Mouse (Mus musculus): ENCODE results near the gene Axl. TPM values are rescaled to one million over a fixed set of nuclear protein-coding genes. Genes with fewer than 3 reads are reported as not detected.
A peak's percentile ranks its signal among the peaks of the same experiment; 100 is the strongest.

Axl gene
- 100 to 1,000 TPM in 2 of 26 experiments, 10 to 100 TPM in 24; 16.6 to 141 (median 50.7) TPM for total RNA-seq (2018; cell fraction: chromatin; rRNA removed)
- 100 to 1,000 TPM in 8 of 26 experiments, 10 to 100 TPM in 18; 37.8 to 153 (median 73.1) TPM for total RNA-seq (2018; cell fraction: cytosol; rRNA removed)
- 100 to 1,000 TPM in 21 of 26 experiments, 10 to 100 TPM in 5; 57.2 to 345 (median 142) TPM for total RNA-seq (2018; cell fraction: nucleus; rRNA removed)
- polyA plus RNA-seq (2018): 47.8 to 96.5 TPM (median 55.0 TPM) in 3 replicates

DNA sequence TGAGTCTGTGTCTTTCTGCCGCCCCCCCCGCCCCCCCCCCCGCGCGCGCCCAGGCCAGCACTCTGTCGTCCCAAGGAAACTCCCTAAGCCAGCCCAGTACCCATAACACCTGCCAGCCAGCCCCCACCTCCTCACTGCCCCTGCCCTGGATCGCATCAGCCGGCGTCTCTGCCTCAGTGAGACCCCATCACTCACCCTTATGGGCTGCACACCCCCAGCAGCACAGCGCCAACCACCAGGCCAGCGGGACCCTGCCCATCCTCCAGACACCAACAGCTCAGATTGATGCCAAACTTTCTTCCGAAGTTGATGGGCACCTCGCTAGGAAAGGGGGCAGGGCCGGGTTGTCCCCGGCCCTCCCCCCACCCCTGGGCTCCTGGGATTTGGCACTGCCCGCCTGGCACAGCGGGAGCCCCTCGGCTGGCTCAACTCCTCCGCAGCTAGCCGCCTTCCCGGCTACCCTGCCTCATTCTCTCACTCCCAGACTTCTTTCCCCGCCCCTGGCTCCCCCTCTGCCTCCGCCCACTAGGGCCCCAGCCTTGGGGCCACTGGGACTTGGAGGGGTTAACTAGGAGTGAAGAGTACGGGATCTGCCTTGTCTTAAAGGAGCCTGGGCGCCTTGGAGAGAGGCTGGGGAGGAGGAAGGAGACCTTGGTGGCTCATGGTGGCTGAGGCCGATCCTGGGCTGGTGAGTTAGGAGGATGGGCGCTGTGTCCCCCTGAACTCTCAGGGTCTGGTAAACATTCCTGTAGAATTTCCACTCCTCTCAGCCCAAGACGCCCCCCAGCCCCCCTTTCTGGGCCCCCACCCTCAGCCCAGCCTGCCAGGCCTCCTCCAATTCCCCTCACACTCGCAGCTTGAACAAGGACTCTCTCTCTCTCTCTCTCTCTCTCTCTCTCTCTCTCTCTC lies at the start of gene Axl:
Gene Axl, minus strand, starts transcription at position 486 of the 909 bp plus-strand sequence.
- 21% methylated on average over 22 of the region's 30 CpGs for WGBS (ENCODE audit: missing documents)
- H3K79me2 ChIP-seq (ENCODE audit: inconsistent target): peaks cover 18% of the 10 kb centered on the region; the same call in 1 of the 2 replicates
- peak within 1 kb of the TSS; percentile 7; the same call in 1 of the 2 replicates for H3K4me3 ChIP-seq (ENCODE audit: inconsistent target)
- no peaks in the 10 kb centered on the region for H3K36me3 ChIP-seq (ENCODE audit: inconsistent target)
- no peak within 1 kb of the TSS for H3K27ac ChIP-seq

DNA sequence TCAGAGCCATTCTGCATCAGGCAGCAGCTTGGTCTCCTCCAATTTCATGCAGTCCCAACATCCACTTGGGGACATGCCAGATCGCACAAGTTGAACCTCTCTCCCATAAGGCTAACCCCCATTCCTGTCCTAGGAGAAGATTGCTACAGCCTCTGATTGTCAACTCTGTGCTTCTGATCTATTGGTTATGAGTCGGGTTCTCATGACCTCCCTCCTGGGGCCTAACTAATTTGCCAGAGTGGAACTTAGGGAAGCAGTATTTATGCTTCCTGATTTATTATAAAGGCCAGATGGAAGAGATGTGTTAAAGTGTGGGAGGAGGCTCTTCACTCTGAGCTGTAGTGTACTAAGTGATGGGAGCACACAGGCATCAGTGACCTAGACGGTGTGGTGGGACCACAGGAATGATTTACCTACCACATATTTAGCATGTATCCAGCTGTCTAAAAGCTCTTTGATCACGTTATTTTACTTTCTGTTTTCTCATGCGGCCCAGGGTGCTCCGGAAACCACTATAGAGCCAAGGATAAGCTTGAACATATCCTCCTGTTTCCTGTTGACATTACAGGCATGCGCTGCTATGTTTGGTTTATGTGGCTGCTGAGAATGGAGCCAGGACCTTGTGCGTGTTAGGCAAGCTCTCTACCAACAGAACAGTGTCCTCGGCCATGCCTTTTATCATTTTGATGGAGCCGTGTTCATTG lies 46.8 kb upstream of the Axl start:
- Histone ChIP-seq H3K27ac (no peak overlapping the region), H3K4me3 (ENCODE audit: inconsistent target) (no peak overlapping the region)
- 79% methylated on average over 10 of the region's 10 CpGs for WGBS (ENCODE audit: missing documents)

DNA sequence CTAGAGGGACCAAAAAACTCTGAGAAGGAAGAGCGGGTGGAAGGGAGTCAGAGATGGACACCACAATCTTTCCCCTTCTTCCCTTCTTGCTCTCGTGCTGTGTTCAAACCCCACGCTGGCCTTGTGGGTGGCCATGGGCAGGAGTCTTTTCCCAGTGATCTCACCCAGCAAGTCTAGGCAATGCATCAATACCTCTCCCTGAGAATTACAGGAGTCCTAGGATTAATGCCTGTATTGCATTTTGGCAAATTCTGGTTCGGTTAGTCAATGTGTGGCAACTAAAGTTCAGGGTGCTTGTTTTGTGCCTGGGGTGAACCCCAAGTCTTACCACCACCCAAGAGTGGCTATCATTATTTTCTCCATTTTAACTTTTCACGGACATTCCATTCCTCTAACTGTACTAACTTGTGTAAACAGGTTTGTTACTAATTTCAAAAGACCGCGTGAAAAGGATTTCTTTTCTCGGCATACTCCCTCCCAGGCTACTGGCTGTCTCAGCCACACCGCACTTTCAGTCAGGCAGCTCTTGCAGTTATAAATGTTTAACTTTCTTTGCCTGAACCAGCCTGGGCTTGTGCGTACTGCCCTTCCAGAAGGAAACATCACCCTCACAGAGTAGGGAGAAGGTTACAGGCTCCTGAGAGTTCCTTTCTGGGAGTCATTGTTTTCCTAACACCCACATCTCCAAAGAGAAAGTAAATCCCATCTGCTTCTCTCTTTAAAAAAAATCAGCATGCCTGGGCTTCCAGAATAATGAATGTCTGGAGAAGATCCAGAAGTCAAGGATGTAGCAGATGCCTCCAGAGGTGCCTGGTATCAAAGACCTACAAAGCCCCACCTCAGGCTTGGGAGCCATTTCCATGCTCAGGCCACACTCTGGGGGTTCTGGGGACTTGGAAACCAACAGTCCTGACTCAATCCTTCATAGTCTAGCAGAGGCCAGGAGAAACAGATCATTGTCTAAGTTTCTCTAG lies 43.3 kb upstream of the Axl start:
- Histone ChIP-seq H3K79me2 (ENCODE audit: inconsistent target) (no peaks in the 10 kb centered on the region), H3K4me3 (ENCODE audit: inconsistent target) (no peak overlapping the region), H3K36me3 (ENCODE audit: inconsistent target) (no peaks in the 10 kb centered on the region), H3K27ac (no peak overlapping the region)
- WGBS (ENCODE audit: missing documents): 89% methylated on average over 10 of the region's 10 CpGs

More for the DNA sequence above, 46.8 kb upstream of the Axl start:
- no peaks in the 10 kb centered on the region for H3K79me2 ChIP-seq (ENCODE audit: inconsistent target)
- H3K36me3 ChIP-seq (ENCODE audit: inconsistent target): no peaks in the 10 kb centered on the region

DNA sequence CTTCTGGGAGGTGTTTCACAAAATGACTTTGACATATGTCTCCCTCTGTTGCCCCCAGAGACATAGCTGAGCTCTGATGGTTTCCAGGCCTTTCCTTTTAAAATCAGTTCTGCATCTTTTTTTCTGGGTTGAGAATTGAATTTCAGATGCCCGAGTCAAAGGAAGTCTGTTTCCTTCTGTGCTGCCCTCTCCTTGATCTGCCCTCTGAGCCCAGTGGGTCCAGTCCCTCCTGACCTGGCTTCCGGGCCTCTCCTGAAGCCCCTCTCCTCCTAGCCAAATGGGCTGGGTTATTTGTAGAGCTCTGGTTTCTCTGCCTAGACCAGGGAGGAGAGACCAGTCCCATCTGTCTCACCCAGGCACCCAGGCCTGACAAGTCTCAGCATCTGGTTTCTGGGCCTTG lies 41.7 kb upstream of the Axl start:
- WGBS (ENCODE audit: missing documents): 58% methylated on average over 2 of the region's 2 CpGs
- no peak overlapping the region for H3K4me3 ChIP-seq (ENCODE audit: inconsistent target)

DNA sequence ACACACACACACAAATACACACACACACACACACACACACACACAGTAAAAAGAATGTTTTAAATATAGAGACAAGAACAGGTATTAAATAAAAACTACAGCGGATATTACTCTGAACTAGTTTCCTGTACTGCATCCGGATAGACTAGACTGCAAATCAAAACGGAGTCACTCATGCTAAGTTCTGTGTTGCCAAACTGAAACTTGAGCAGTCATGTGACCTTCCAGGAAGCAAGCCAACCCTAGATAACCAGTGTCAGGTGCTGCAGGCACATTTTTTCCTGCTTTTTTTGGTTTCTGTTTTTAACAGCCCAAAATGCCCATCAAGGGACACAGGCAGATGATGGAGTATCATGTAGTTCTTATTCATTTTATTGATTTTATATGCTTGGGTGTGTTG lies 38.7 kb upstream of the Axl start:
- Histone ChIP-seq H3K79me2 (ENCODE audit: inconsistent target) (no peaks in the 10 kb centered on the region), H3K4me3 (ENCODE audit: inconsistent target) (no peak overlapping the region), H3K36me3 (ENCODE audit: inconsistent target) (no peaks in the 10 kb centered on the region), H3K27ac (no peak overlapping the region)
- WGBS (ENCODE audit: missing documents): 2% methylated on average over 3 of the region's 3 CpGs

More for the DNA sequence above, 41.7 kb upstream of the Axl start:
- H3K79me2 ChIP-seq (ENCODE audit: inconsistent target): no peaks in the 10 kb centered on the region
- H3K36me3 ChIP-seq (ENCODE audit: inconsistent target): no peaks in the 10 kb centered on the region
- no peak overlapping the region for H3K27ac ChIP-seq

DNA sequence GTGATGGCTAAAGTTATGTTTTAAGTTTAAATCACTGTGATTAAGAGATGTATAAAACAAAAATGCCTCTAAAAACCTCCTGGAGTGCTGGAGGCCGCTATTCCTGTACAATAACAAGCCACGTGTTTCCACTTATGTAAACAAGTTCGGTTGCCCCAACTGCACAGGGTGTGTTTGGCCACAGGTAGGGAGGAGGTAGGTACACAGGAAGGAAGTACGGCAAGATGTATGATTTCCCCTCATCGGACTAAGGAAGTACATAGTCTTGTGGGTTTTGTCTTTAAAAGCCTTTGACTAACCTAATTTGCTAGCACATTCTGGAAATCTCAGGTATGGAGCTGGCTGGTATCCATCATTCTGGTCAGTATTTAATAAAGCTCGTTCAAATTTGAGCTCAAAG lies 37.5 kb upstream of the Axl start:
- WGBS (ENCODE audit: missing documents): 35% methylated on average over 6 of the region's 6 CpGs
- Histone ChIP-seq H3K79me2 (ENCODE audit: inconsistent target) (no peaks in the 10 kb centered on the region), H3K36me3 (ENCODE audit: inconsistent target) (no peaks in the 10 kb centered on the region), H3K27ac (no peak overlapping the region), H3K4me3 (ENCODE audit: inconsistent target) (no peak overlapping the region)

DNA sequence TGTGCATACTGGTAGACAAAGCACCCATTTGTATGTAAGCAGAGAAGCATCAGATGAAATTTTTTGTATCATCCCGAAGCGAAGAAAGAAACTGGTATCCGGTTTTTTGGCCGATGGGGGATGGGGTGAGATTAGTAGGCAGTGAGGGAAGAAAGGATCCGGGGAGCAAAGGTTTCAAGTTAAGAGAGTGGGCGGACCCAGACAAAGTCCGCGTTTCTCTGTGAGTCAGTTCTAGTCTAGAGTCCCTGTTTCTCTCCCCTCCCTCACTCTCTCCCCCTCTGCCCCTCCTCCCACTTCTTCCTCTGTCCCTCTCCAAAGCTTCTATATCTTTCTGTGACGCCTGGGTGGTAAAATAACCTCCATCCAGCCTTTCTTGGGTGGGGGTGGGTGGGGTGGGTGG lies 36.5 kb upstream of the Axl start:
- Histone ChIP-seq H3K4me3 (ENCODE audit: inconsistent target) (no peak overlapping the region), H3K36me3 (ENCODE audit: inconsistent target) (no peaks in the 10 kb centered on the region), H3K79me2 (ENCODE audit: inconsistent target) (no peaks in the 10 kb centered on the region), H3K27ac (no peak overlapping the region)
- 72% methylated on average over 8 of the region's 9 CpGs for WGBS (ENCODE audit: missing documents)

DNA sequence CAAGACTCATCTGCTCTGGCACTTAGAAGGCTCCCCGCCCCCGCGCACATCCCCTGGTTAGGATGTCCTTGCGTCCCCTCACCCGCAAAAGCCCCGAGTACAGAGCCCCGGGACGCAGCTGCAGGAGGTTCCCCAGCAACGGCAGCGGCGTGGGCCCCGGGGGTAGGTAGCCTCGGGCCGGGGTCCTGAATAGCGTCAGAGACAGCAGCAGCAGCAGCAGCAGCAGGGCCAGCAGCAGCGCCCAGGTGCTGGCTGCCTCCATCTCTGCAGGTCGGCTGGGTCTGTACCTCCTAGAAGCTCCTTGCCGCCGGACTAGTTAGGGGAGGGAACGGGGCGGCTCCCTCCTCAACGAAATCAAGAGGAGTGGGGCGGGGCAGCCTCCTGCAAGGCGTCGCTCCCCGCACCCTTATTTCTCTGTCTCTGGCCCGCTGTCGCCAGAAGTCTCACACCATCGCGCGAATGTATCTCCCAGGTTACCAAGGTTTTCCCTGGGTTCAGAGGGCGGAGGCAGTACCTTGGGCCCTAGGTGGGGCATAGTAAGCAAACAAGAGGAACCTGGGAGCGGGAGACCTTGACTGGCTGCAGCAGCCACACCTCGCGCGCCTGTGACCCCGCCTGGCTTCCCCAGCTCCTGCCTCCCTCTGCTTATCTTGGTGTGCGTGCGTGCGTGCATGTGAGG lies 27.9 kb upstream of the Axl start, which contains the start of gene Cyp2s1:
Gene Cyp2s1, minus strand, starts transcription at position 673 of the 679 bp plus-strand sequence.
- Histone ChIP-seq H3K27ac (no peak within 1 kb of the TSS), H3K4me3 (ENCODE audit: inconsistent target) (no peak within 1 kb of the TSS), H3K79me2 (ENCODE audit: inconsistent target) (no peaks in the 10 kb centered on the region), H3K36me3 (ENCODE audit: inconsistent target) (no peaks in the 10 kb centered on the region)
- WGBS (ENCODE audit: missing documents): 8% methylated on average over 40 of the region's 40 CpGs

DNA sequence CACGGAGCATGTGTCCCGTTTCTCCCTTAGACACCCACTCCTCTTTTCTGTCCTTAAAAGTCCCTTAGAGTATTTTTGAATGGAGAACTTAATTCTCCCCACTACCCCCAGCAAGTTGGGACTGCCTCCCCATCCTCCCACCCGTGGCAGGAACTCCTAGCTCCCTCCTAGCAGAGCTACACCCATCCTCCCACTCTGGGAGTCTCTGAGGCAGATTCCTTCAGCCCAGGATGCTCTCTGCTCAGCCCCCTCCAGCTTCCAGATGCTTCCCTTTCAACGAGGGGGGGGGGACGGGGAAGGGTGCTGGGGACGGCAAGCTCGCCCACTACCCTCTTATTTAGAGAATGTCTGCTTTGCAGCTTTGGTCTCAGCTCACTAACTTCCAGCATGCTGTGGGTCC lies 27.1 kb upstream of the Axl start:
- Histone ChIP-seq H3K36me3 (ENCODE audit: inconsistent target) (no peaks in the 10 kb centered on the region), H3K27ac (no peak overlapping the region), H3K4me3 (ENCODE audit: inconsistent target) (no peak overlapping the region), H3K79me2 (ENCODE audit: inconsistent target) (no peaks in the 10 kb centered on the region)
- WGBS (ENCODE audit: missing documents): 33% methylated on average over 7 of the region's 7 CpGs

DNA sequence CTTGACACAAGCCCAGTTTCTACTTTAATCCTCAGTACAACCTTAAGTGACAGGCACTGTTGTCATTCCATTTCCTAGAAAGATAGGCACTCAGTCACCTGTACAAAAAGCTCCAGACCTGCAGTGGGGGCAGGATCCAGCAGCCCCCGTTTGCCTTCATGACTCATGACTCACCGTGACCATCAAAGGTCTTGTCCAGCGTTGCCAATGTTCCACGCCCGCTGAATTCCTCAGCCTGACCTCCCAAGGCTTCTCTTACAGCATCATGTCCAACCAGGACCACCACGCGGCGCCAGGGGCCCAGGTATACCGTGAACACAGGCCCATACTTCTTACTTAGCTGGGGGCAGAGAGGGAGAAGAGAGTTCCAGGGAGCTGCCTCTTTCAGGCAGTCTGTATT lies 26.2 kb upstream of the Axl start:
- Histone ChIP-seq H3K36me3 (ENCODE audit: inconsistent target) (no peaks in the 10 kb centered on the region), H3K79me2 (ENCODE audit: inconsistent target) (no peaks in the 10 kb centered on the region), H3K4me3 (ENCODE audit: inconsistent target) (no peak overlapping the region), H3K27ac (no peak overlapping the region)
- WGBS (ENCODE audit: missing documents): 86% methylated on average over 9 of the region's 9 CpGs

DNA sequence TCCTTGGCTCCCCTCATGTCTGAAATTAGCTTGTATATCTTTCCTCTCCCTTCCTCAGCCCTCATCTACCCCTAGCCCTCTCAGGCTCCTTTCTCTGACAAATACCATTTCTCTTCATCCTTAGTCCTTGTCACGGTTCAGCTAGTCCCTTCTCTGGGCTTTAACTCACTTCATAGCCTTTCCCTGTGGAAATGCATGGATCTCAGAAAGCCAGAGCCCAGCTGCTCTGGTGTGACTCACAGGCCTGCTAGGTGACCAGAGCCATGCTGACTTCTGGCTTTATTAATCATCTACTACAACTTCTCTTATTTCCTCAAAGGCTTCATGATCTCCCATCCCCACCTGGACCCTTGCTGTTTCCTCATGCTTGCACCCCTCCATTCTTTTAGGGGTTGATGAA lies 23.7 kb upstream of the Axl start:
- Histone ChIP-seq H3K79me2 (ENCODE audit: inconsistent target) (no peaks in the 10 kb centered on the region), H3K27ac (no peak overlapping the region), H3K36me3 (ENCODE audit: inconsistent target) (no peaks in the 10 kb centered on the region), H3K4me3 (ENCODE audit: inconsistent target) (no peak overlapping the region)
- WGBS (ENCODE audit: missing documents): 100% methylated on average over 1 of the region's 1 CpGs

DNA sequence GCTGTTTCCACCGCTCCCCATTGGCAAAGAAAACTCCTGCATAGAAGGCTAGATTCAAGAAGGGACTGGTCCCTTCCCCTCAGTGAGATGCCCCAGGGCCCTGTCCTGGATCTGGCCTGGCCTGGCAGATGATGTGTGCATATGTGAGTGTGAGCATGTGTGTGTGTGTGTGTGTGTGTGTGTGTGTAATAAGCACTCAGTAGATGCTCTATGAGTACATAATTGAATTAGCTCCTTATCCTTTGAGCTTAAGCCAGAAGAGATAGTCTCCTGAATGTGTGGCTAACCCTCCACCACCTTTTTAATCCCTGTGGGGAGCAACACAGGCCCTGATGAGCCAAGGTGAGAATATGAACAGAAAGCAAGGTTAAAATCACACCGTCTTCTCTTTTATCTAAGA lies 23.2 kb upstream of the Axl start:
- no peak overlapping the region for H3K4me3 ChIP-seq (ENCODE audit: inconsistent target)
- no peaks in the 10 kb centered on the region for H3K79me2 ChIP-seq (ENCODE audit: inconsistent target)
- WGBS (ENCODE audit: missing documents): 93% methylated on average over 2 of the region's 2 CpGs
- no peaks in the 10 kb centered on the region for H3K36me3 ChIP-seq (ENCODE audit: inconsistent target)
- H3K27ac ChIP-seq: no peak overlapping the region

DNA sequence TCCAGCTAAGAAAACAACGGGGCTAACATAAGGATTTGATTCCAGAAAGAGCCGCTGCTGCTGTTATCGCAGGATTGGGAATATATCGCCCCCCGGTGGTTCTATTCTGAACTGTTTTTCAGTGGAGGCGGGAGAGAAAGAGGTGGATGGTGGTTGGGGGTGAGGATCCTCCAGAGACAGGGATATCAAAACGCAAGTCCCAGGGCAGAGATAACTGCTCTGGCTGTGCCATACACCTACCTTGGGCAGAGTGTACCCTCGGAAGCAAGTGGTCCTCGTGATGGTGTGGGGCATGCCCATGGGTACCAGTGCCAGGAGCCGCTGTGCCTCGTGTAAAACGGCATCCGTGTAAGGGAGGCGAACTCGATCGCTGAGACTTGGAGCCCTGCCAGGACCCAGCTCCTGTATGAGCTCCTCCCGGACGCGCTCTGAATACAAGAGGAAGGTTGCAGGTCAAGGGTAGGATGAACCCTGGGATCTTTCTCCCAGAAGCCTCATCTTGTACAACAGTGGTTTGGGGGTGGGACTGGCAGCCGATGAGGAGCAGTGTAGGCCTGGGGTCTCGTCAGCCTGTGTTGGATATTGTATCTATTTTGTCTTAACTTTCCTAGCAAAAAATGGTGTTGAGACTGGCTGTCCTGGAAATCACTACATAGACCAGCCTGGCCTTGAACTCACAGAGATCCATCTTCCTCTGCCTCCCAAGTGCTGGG lies 17.3 kb upstream of the Axl start:
- H3K27ac ChIP-seq: no peak overlapping the region
- no peak overlapping the region for H3K4me3 ChIP-seq (ENCODE audit: inconsistent target)
- WGBS (ENCODE audit: missing documents): 22% methylated on average over 21 of the region's 21 CpGs
- no peaks in the 10 kb centered on the region for H3K36me3 ChIP-seq (ENCODE audit: inconsistent target)
- H3K79me2 ChIP-seq (ENCODE audit: inconsistent target): no peaks in the 10 kb centered on the region

Measured in macrophage (primary cell).